Mouse (Mus musculus) intestine, embryonic 14.5 days (tissue): ENCODE measurements around the gene Rnf150. TPM values are rescaled to one million over a fixed set of nuclear protein-coding genes. Genes with fewer than 3 reads are reported as not detected.

ENCODE experiments used
- ATAC-seq: fragments of 200-750 bp; cut with Nextera tagmentation; replicated peaks from 2 replicates; pipeline ENCODE4 v1.8.0; 2017; ENCODE audit warnings: low read depth, moderate number of reproducible peaks, moderate TSS enrichment, moderate library complexity; ENCODE audit not compliant: low FRiP score, low TSS enrichment
- DNase-seq: peaks from one replicate; pipeline ENCODE4 v3.0.0-alpha.2; 2018; ENCODE audit warnings: low spot score
- H3K27ac ChIP-seq: fragments of 300-500 bp; sonication (generic); 2 replicates; pipeline ENCODE4 v1.5.1; 2014; ENCODE audit warnings: low read depth, mild to moderate bottlenecking, control low read depth
- H3K27me3 ChIP-seq: fragments of 300-500 bp; sonication (generic); replicated peaks from 2 replicates; pipeline ENCODE4 v1.6.1; 2014; ENCODE audit warnings: low read length, control low read depth; ENCODE audit not compliant: control insufficient read depth, insufficient read depth
- H3K36me3 ChIP-seq: fragments of 300-500 bp; sonication (generic); 2 replicates; pipeline ENCODE4 v1.6.1; 2014; ENCODE audit warnings: low read length, control low read depth; ENCODE audit not compliant: control insufficient read depth, insufficient read depth
- H3K4me1 ChIP-seq: fragments of 300-500 bp; sonication (generic); replicated peaks from 2 replicates; pipeline ENCODE4 v1.6.1; 2014; ENCODE audit warnings: low read length, control low read depth, mixed read lengths; ENCODE audit not compliant: control insufficient read depth, insufficient read depth
- H3K4me2 ChIP-seq: fragments of 300-500 bp; sonication (generic); 2 replicates; pipeline ENCODE4 v1.6.1; 2014; ENCODE audit warnings: low read length
- H3K4me3 ChIP-seq: fragments of 300-500 bp; sonication (generic); 2 replicates; pipeline ENCODE4 v1.5.1; 2014; ENCODE audit warnings: low read depth, low read length, control low read depth, mixed read lengths
- H3K9ac ChIP-seq: fragments of 300-500 bp; sonication (generic); 2 replicates; pipeline ENCODE4 v1.6.1; 2014; ENCODE audit warnings: mild to moderate bottlenecking, low read length
- H3K9me3 ChIP-seq: fragments of 300-500 bp; sonication (generic); 2 replicates; pipeline ENCODE4 v1.6.1; 2016; ENCODE audit warnings: low read length, control low read depth; ENCODE audit not compliant: control insufficient read depth
- WGBS: fragments of 180-500 bp; shearing (Covaris S2); extraction: QIAGEN DNeasy Blood & Tissue Kit; methylation state at CpG from one replicate; pipeline ENCODE4 v1.1.7; 2014; 5-methylcytosine and 5-hydroxymethylcytosine counted together
- polyA plus RNA-seq: library from polyadenylated mRNA; unstranded; fragments of >200 nt; fragmentation: Nextera tagmentation; extraction: Ambion mirVana; gene quantifications from 2 replicates; pipeline ENCODE4 v1.2.1, GENCODE M21; 2014

Rnf150 gene
- polyA plus RNA-seq, 1 experiment from 2014 or later = 1.5 TPM

DNA sequence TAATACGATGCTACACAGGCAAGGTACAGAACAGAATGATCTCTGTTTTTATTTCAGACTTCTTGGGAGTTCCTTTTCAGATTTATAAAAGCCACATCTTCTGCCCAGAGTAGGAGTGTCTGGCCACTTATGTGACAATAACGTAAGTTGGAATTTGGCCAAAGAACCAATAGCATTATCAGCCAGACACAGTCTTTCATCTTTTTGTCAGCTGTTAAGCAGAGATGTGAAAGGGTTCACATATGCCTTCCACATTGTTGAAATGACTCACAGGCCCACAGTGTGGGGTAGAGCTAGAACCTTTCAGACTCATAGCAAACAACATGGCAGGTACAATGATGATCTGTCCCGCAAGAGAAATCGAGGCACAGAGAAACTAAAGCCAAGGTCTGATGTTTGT lies 16.4 kb upstream of the Rnf150 start:
- Histone ChIP-seq H3K36me3 (no peaks in the 10 kb centered on the region), H3K4me2 (no peak overlapping the region), H3K9me3 (no peaks in the 10 kb centered on the region), H3K9ac (no peak overlapping the region), H3K4me3 (no peak overlapping the region), H3K27ac (no peak overlapping the region), H3K4me1 (no peaks in the 10 kb centered on the region), H3K27me3 (no peaks in the 10 kb centered on the region)
- WGBS = 53% methylated on average over 4 of the region's 4 CpGs
- ATAC-seq (no peak), DNase-seq (no peak)

DNA sequence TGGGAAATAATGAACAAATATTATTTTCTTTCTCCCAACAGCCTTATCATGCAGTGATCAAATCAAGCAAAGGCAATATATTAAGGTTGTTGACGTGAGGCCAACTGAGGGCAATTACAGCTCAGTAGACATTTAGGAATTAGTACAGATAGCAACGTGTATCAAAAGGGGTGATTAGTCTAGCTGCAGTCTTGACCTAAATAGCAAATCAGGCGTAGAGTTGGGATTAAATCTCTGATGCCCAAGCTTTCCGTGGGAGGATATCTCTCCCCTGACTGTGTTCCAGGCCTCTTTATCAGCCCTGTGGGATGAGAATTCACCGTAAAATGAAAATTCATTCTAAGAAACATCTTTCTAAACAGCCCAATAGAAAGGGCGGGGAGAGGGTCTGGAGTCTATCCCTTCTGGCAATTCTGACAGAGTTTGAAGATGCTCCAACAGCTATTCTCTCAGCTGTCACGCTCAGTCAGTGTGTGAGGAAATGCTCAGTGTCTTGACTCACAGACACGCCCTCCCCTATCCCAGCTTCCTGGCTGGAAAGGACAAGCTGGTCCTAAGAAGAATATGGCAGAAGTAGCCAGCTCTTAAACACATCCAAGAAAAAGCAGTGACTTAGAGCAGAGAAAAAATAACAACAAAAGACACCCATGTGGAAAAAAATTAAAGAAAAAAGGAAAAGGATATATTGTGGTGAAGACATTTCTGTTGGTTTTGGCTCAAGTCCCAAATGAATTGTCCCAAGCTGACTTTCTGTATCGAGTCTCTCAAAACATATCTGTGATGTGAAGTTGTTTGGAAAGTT lies 4.4 kb upstream of the Rnf150 start:
- WGBS = 60% methylated on average over 9 of the region's 9 CpGs
- Histone ChIP-seq H3K4me3 (no peak overlapping the region), H3K27me3 (no peaks in the 10 kb centered on the region), H3K4me2 (no peak overlapping the region), H3K9ac (no peak overlapping the region), H3K36me3 (no peaks in the 10 kb centered on the region), H3K4me1 (no peaks in the 10 kb centered on the region), H3K27ac (no peak overlapping the region), H3K9me3 (no peaks in the 10 kb centered on the region)
- ATAC-seq (no peak), DNase-seq (no peak)

DNA sequence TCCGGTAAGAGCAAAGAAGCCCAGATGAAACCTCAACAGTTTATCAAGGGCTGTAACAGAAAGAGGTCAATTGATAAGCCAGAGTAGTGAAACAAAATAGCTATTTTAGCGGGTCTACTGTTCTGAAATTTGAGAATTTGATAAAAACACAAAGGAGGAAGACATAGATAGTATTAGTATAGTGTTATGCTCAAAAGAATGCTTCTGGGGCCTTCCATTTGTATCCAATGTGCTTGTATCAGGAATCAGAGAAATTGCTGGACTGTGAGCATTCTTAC lies 3.9 kb upstream of the Rnf150 start:
- Histone ChIP-seq H3K27me3 (no peaks in the 10 kb centered on the region), H3K4me2 (no peak overlapping the region), H3K27ac (no peak overlapping the region), H3K36me3 (no peaks in the 10 kb centered on the region), H3K4me3 (no peak overlapping the region), H3K9ac (no peak overlapping the region), H3K9me3 (no peaks in the 10 kb centered on the region), H3K4me1 (no peaks in the 10 kb centered on the region)
- DNase-seq (no peak), ATAC-seq (no peak)
- 81% methylated on average over 2 of the region's 2 CpGs for WGBS

DNA sequence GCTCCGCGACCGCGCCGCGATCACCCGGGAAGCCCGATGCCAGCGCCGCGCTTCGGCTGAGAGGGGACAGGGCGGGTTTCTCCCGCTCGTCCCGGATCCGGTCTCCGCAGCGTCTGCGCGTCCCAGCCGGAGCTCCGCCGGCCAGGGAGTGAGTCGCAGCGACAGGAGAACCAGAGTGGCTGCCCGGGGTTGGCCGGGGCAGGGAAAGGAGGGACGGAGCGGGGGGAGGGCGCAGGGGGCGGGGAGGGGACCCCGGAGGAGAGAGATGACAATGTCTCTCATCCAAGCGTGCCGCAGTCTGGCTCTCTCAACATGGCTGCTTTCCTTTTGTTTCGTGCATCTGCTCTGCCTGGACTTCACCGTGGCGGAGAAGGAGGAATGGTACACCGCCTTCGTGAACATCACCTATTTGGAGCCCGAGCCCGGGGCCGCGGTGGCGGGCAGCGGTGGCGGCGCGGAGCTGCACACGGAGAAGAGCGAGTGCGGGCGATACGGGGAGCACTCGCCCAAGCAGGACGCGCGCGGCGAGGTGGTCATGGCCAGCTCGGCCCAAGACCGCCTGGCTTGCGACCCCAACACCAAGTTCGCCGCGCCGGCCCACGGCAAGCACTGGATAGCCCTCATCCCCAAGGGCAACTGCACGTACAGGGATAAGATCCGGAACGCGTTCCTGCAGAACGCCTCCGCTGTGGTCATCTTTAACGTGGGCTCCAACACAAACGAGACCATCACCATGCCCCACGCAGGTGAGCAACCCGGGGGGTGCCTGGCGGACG lies 777 bp downstream of the Rnf150 start:
- Histone ChIP-seq H3K27me3 (no peaks in the 10 kb centered on the region), H3K27ac (peak overlapping the region; percentile 73), H3K9ac (peak overlapping the region; percentile 80), H3K36me3 (no peaks in the 10 kb centered on the region), H3K9me3 (no peaks in the 10 kb centered on the region), H3K4me1 (peaks cover 10% of the 10 kb centered on the region; the same call in 1 of the 2 replicates), H3K4me2 (peak overlapping the region; percentile 81), H3K4me3 (peak overlapping the region; percentile 65)
- DNase-seq (peak; percentile 83), ATAC-seq (peak; percentile 61)
- under 1% methylated on average over 74 of the region's 80 CpGs for WGBS

DNA sequence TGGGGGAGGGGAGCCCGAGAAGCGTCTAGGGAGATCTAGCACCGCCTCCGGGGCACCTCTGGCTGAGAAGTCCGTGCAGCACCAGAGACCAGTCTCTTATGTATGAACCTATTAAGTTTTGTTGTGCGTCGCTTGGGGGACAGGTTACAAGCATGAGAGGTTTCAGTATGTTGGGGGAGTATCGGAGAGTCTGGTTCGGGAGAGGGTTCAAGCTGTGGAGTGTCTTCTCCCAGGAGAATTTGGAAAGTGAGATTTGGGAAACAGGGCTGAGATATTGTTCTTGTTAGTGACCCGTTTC lies 1.3 kb downstream of the Rnf150 start:
- Histone ChIP-seq H3K27ac (peak overlapping the region; percentile 73; the same call in 1 of the 2 replicates), H3K9ac (peak overlapping the region; percentile 80), H3K36me3 (no peaks in the 10 kb centered on the region), H3K27me3 (no peaks in the 10 kb centered on the region), H3K4me1 (peaks cover 10% of the 10 kb centered on the region; the same call in 1 of the 2 replicates), H3K9me3 (no peaks in the 10 kb centered on the region), H3K4me3 (peak overlapping the region; percentile 65), H3K4me2 (peak overlapping the region; percentile 81)
- WGBS = 1% methylated on average over 10 of the region's 10 CpGs
- ATAC-seq = no peak; the same call in 1 of the 2 replicates
- DNase-seq = no peak

GRCm38 (mm10) chr8:82865239-82865638 lies 2.1 kb downstream of the Rnf150 start:
- peak overlapping the region; percentile 65 for H3K4me3 ChIP-seq
- no peak overlapping the region for H3K27ac ChIP-seq
- no peaks in the 10 kb centered on the region for H3K27me3 ChIP-seq
- no peak overlapping the region for H3K9ac ChIP-seq
- no peak for DNase-seq
- no peak for ATAC-seq
- no peaks in the 10 kb centered on the region for H3K36me3 ChIP-seq
- peaks cover 10% of the 10 kb centered on the region; the same call in 1 of the 2 replicates for H3K4me1 ChIP-seq
- peak overlapping the region; percentile 81 for H3K4me2 ChIP-seq
- 34% methylated on average over 5 of the region's 5 CpGs for WGBS
- no peaks in the 10 kb centered on the region for H3K9me3 ChIP-seq

GRCm38 (mm10) chr8:82866251-82866650 lies 3.1 kb downstream of the Rnf150 start:
- ATAC-seq (no peak), DNase-seq (no peak)
- no peaks in the 10 kb centered on the region for H3K9me3 ChIP-seq
- H3K27me3 ChIP-seq = no peaks in the 10 kb centered on the region
- H3K4me2 ChIP-seq = no peak overlapping the region; the same call in 1 of the 2 replicates
- peaks cover 10% of the 10 kb centered on the region; the same call in 1 of the 2 replicates for H3K4me1 ChIP-seq
- no peak overlapping the region for H3K9ac ChIP-seq
- H3K36me3 ChIP-seq = no peaks in the 10 kb centered on the region
- H3K4me3 ChIP-seq = no peak overlapping the region
- H3K27ac ChIP-seq = no peak overlapping the region
- WGBS = 64% methylated on average over 1 of the region's 1 CpGs

- ATAC-seq = no peak
- H3K27ac ChIP-seq = no peak overlapping the region
These were observed 7.8 kb downstream of the Rnf150 start for GRCm38 (mm10) chr8:82870840-82871490.

More at GRCm38 (mm10) chr8:82870840-82871490, 7.8 kb downstream of the Rnf150 start:
- H3K9ac ChIP-seq = no peak overlapping the region
- WGBS = 50% methylated on average over 4 of the region's 4 CpGs
- no peak overlapping the region for H3K4me2 ChIP-seq
- H3K4me3 ChIP-seq = no peak overlapping the region
- DNase-seq = no peak
- no peaks in the 10 kb centered on the region for H3K9me3 ChIP-seq
- no peaks in the 10 kb centered on the region for H3K4me1 ChIP-seq
- H3K36me3 ChIP-seq = no peaks in the 10 kb centered on the region
- H3K27me3 ChIP-seq = no peaks in the 10 kb centered on the region
